In the genomic region with DNA sequence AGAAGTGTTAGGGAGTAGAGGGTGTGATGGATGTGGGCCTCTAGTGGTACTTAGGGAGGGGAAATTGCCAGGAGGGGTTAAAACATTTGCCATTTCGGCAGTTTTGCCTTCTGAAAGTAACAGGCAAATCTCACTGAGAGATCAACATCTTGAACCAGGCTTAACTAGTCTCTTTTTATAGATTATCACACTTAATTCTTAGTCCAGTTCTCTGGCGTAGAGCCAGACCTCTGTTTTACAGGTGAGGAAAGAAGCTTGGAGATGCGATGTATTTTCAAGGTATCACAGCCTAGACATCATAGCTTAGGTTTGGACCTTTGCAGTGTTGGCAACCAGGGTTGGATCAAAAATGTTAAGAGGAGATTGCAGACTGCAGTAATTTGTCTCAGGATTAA, we compare ENCODE assay signal across 8 mouse cellular contexts. TPM values are rescaled to one million over a fixed set of nuclear protein-coding genes. Genes with fewer than 3 reads are reported as not detected.
A peak's percentile ranks its signal among the peaks of the same experiment; 100 is the strongest.
DNase-seq lines count a peak whose midpoint lies in the region; ATAC-seq and TF ChIP-seq lines count a peak whose summit lies in the region.

No protein-coding gene starts in this region.

- H3K27me3 ChIP-seq in heart, adult 2 months (ENCODE audit: control insufficient read depth, insufficient read depth, low read length): no peaks in the 10 kb centered on the region
- H3K27me3 ChIP-seq in E14TG2a.4 (ENCODE audit: insufficient read depth, low read length): peaks cover 22% of the 10 kb centered on the region
- peaks cover 6% of the 10 kb centered on the region; the same call in 1 of the 2 replicates for H3K27me3 ChIP-seq in forebrain, embryonic 16.5 days (replicated peaks; ENCODE audit: control insufficient read depth, insufficient read depth, low read length)
- H3K27me3 ChIP-seq in liver, embryonic 14.5 days (ENCODE audit: control insufficient read depth, insufficient read depth, low read length): no peaks in the 10 kb centered on the region

- no peaks in the 10 kb centered on the region for H3K9me3 ChIP-seq in E14TG2a.4 (ENCODE audit: low read length)
- H3K9me3 ChIP-seq in forebrain, embryonic 16.5 days (ENCODE audit: control insufficient read depth, low read length): no peaks in the 10 kb centered on the region
- no peaks in the 10 kb centered on the region for H3K9me3 ChIP-seq in liver, embryonic 14.5 days (ENCODE audit: control insufficient read depth, low read length)

- no peak for TF ChIP-seq CTCF in heart, adult 2 months (IDR thresholded peaks at IDR 0.05)
- no peak for TF ChIP-seq CTCF in E14TG2a.4 (conservative IDR thresholded peaks at IDR 0.05; ENCODE audit: low read length)
- no peak for TF ChIP-seq CTCF in liver, embryonic 14.5 days (IDR thresholded peaks at IDR 0.05; ENCODE audit: low read depth)

- 52% methylated on average over 3 of the region's 3 CpGs for WGBS in heart, adult 2 months
- WGBS in forebrain, embryonic 16.5 days: 47% methylated on average over 3 of the region's 3 CpGs
- WGBS in liver, embryonic 14.5 days (ENCODE audit: insufficient replicate concordance): 57% methylated on average over 3 of the region's 3 CpGs

- no peak for TF ChIP-seq POLR2A in heart, adult 2 months (IDR thresholded peaks at IDR 0.05; ENCODE audit: insufficient read depth, low read depth, low read length)

- peak overlapping the region; percentile 97 for H3K27ac ChIP-seq in heart, adult 2 months
- H3K27ac ChIP-seq in forebrain, embryonic 16.5 days (ENCODE audit: low read length): peak overlapping the region; percentile 88; the same call in 1 of the 2 replicates
- no peak overlapping the region for H3K27ac ChIP-seq in liver, embryonic 14.5 days

- ATAC-seq in forebrain, embryonic 16.5 days: no peak
- no peak for ATAC-seq in liver, embryonic 14.5 days (ENCODE audit: insufficient read depth)
- ATAC-seq in erythroid progenitor cell, adult 5-6 weeks (replicated peaks; ENCODE audit: low FRiP score, poor library complexity, severe bottlenecking): no peak

- TF ChIP-seq EP300 in heart, adult 2 months (IDR thresholded peaks at IDR 0.05; ENCODE audit: insufficient read depth, low read depth, low read length): no peak
- TF ChIP-seq EP300 in liver, embryonic 14.5 days (IDR thresholded peaks at IDR 0.05; ENCODE audit: low read depth): no peak

- peak in 1 of 2 experiments; percentile 15 for DNase-seq in heart, adult 2 months
- no peak for DNase-seq in heart, postnatal 14 days
- DNase-seq in liver, embryonic 14.5 days (ENCODE audit: low read depth in 3 of 3, low spot score in 3 of 3): no peak
- no peak for DNase-seq in layer of hippocampus, adult 18-20 months (ENCODE audit: low spot score in 2 of 2)
- no peak for DNase-seq in urinary bladder, adult 2 months (ENCODE audit: low spot score)

- H3K79me2 ChIP-seq in heart, adult 2 months (replicated peaks; ENCODE audit: control insufficient read depth, insufficient read depth, low read length): peaks cover 4% of the 10 kb centered on the region

- H3K9ac ChIP-seq in heart, adult 2 months (ENCODE audit: low read depth, low read length): peak overlapping the region; percentile 98
- H3K9ac ChIP-seq in forebrain, embryonic 16.5 days (replicated peaks; ENCODE audit: low read depth, low read length): peak overlapping the region; percentile 93
- peak overlapping the region; percentile 57 for H3K9ac ChIP-seq in liver, embryonic 14.5 days (replicated peaks)

- peaks cover 11% of the 10 kb centered on the region for H3K36me3 ChIP-seq in heart, adult 2 months (ENCODE audit: control insufficient read depth, insufficient read depth, low read length)
- peaks cover 6% of the 10 kb centered on the region; the same call in 1 of the 2 replicates for H3K36me3 ChIP-seq in E14TG2a.4 (ENCODE audit: insufficient read depth, low read length)
- no peaks in the 10 kb centered on the region for H3K36me3 ChIP-seq in forebrain, embryonic 16.5 days (ENCODE audit: control insufficient read depth, insufficient read depth)
- H3K36me3 ChIP-seq in liver, embryonic 14.5 days (replicated peaks; ENCODE audit: control insufficient read depth, insufficient read depth, low read depth): no peaks in the 10 kb centered on the region

- peak overlapping the region; percentile 91 for H3K4me2 ChIP-seq in forebrain, embryonic 16.5 days (ENCODE audit: low read length)
- peak overlapping the region; percentile 91 for H3K4me2 ChIP-seq in liver, embryonic 14.5 days (ENCODE audit: low read depth)

- H3K4me3 ChIP-seq in heart, adult 2 months: peak overlapping the region; percentile 97
- H3K4me3 ChIP-seq in E14TG2a.4 (replicated peaks; ENCODE audit: low read length): peak overlapping the region; percentile 95
- H3K4me3 ChIP-seq in forebrain, embryonic 16.5 days (replicated peaks; ENCODE audit: low read length): peak overlapping the region; percentile 91
- H3K4me3 ChIP-seq in liver, embryonic 14.5 days (ENCODE audit: insufficient read depth in 1 of 2, low read depth in 2 of 2, low read length in 2 of 2): peak overlapping the region; percentile 55 to 67; a peak in 3 of 4 replicates

- H3K4me1 ChIP-seq in heart, adult 2 months (ENCODE audit: control insufficient read depth, insufficient read depth, low read length): peaks cover 10% of the 10 kb centered on the region
- H3K4me1 ChIP-seq in E14TG2a.4 (replicated peaks; ENCODE audit: low read depth, low read length): peaks cover 34% of the 10 kb centered on the region
- H3K4me1 ChIP-seq in forebrain, embryonic 16.5 days (replicated peaks; ENCODE audit: control insufficient read depth, insufficient read depth, low read length): peaks cover 31% of the 10 kb centered on the region
- H3K4me1 ChIP-seq in liver, embryonic 14.5 days (replicated peaks; ENCODE audit: control insufficient read depth in 2 of 2, insufficient read depth in 2 of 2, low read length in 1 of 2): peaks cover 12 to 17% of the 10 kb centered on the region in 2 experiments

- intact Hi-C loops in heart, adult 2 months (cut with DNase I): loop anchor here (5.0 kb wide), 1 partner anchor 41 kb away; no protein-coding TSS in a partner anchor
- intact Hi-C loops in heart, postnatal 14 days (cut with DNase I): no loop called here

RNA-seq across cellular contexts. Expression of a gene that starts 1.4 kb away (rescaled TPM):
- total RNA-seq in heart, adult 2 months (2021): 10 to 100 TPM; 35.6 to 36.2 TPM
- polyA plus RNA-seq in heart, adult 2 months (2012; rRNA removed): 48.5 and 59.9 TPM in 2 replicates
- 10 to 100 TPM; 58.0 to 63.2 TPM for total RNA-seq in heart, postnatal 14 days (2021)
- polyA plus RNA-seq in forebrain, embryonic 16.5 days (2015; fragmentation: Nextera tagmentation; extraction: Ambion mirVana): 18.3 and 27.6 TPM in 2 replicates
- 3.4 and 4.0 TPM in 2 replicates for polyA plus RNA-seq in liver, embryonic 14.5 days (2012; rRNA removed)
- polyA plus RNA-seq in liver, embryonic 14.5 days (2014; fragmentation: Nextera tagmentation; extraction: Ambion mirVana): 1.8 and 2.9 TPM in 2 replicates
- total RNA-seq in erythroid progenitor cell, adult 5-6 weeks (2015; ENCODE audit: low replicate concordance): 11.3 and 11.9 TPM in 2 replicates
- 11.7 and 22.5 TPM in 2 replicates for total RNA-seq in erythroid progenitor cell, adult 5-6 weeks (2017; ENCODE audit: low replicate concordance)
- 10 to 100 TPM; 78.8 to 80.0 TPM for total RNA-seq in layer of hippocampus, adult 18-20 months (2021)
- 69.8 and 84.0 TPM in 2 replicates for polyA plus RNA-seq in urinary bladder, adult 2 months (2012; rRNA removed)

RNA-seq across cellular contexts. Expression of a gene that starts 17.0 kb away (rescaled TPM):
- total RNA-seq in heart, adult 2 months (2021): under 1 TPM in 1 of 2 experiments, not detected in 1; 0.39 TPM
- polyA plus RNA-seq in heart, adult 2 months (2012; rRNA removed): 0.10 and 0.12 TPM in 2 replicates
- total RNA-seq in heart, postnatal 14 days (2021): under 1 TPM; 0.19 to 0.34 TPM
- 6.8 and 10.9 TPM in 2 replicates for polyA plus RNA-seq in forebrain, embryonic 16.5 days (2015; fragmentation: Nextera tagmentation; extraction: Ambion mirVana)
- 0.21 and 0.28 TPM in 2 replicates for polyA plus RNA-seq in liver, embryonic 14.5 days (2012; rRNA removed)
- polyA plus RNA-seq in liver, embryonic 14.5 days (2014; fragmentation: Nextera tagmentation; extraction: Ambion mirVana): 0.95 and 1.0 TPM in 2 replicates
- 1.1 TPM in 1 of 2 replicates, not detected in the other for total RNA-seq in erythroid progenitor cell, adult 5-6 weeks (2015; ENCODE audit: low replicate concordance)
- not detected in 2 replicates for total RNA-seq in erythroid progenitor cell, adult 5-6 weeks (2017; ENCODE audit: low replicate concordance)
- total RNA-seq in layer of hippocampus, adult 18-20 months (2021): 10 to 100 TPM; 69.7 to 75.6 TPM
- polyA plus RNA-seq in urinary bladder, adult 2 months (2012; rRNA removed): 1.4 and 1.5 TPM in 2 replicates

RNA-seq across cellular contexts. Expression of a gene that starts 23.3 kb away (rescaled TPM):
- 10 to 100 TPM; 41.9 to 46.5 TPM for total RNA-seq in heart, adult 2 months (2021)
- polyA plus RNA-seq in heart, adult 2 months (2012; rRNA removed): 93.4 and 109 TPM in 2 replicates
- 10 to 100 TPM; 57.2 to 65.5 TPM for total RNA-seq in heart, postnatal 14 days (2021)
- 108 and 121 TPM in 2 replicates for polyA plus RNA-seq in forebrain, embryonic 16.5 days (2015; fragmentation: Nextera tagmentation; extraction: Ambion mirVana)
- 55.4 and 64.2 TPM in 2 replicates for polyA plus RNA-seq in liver, embryonic 14.5 days (2012; rRNA removed)
- 25.6 and 29.4 TPM in 2 replicates for polyA plus RNA-seq in liver, embryonic 14.5 days (2014; fragmentation: Nextera tagmentation; extraction: Ambion mirVana)
- 49.0 and 54.1 TPM in 2 replicates for total RNA-seq in erythroid progenitor cell, adult 5-6 weeks (2015; ENCODE audit: low replicate concordance)
- 73.9 and 83.1 TPM in 2 replicates for total RNA-seq in erythroid progenitor cell, adult 5-6 weeks (2017; ENCODE audit: low replicate concordance)
- 10 to 100 TPM; 79.3 to 84.6 TPM for total RNA-seq in layer of hippocampus, adult 18-20 months (2021)
- 174 and 223 TPM in 2 replicates for polyA plus RNA-seq in urinary bladder, adult 2 months (2012; rRNA removed)

Comparison
In these comparisons a context has a peak if more than half of its experiments do, and no peak if none do; other contexts are left out.
1. RNA of a gene that starts 17.0 kb away (total RNA-seq): 69.7 to 75.6 TPM in layer of hippocampus, adult 18-20 months; 0.39 TPM in heart, adult 2 months, 0.19 to 0.34 TPM in heart, postnatal 14 days and 1.1 TPM in erythroid progenitor cell, adult 5-6 weeks; every median in the first group is over 10 times any median in the second.
2. Peak in every context shown above with its lines, with median percentiles within 50 percentile points of each other: H3K4me3 ChIP-seq and H3K9ac ChIP-seq.